Mouse (Mus musculus) kidney, postnatal 0 days (tissue): ENCODE measurements around the gene Cebpb. TPM values are rescaled to one million over a fixed set of nuclear protein-coding genes. Genes with fewer than 3 reads are reported as not detected.

ENCODE experiments used
- ATAC-seq: fragments of 200-750 bp; cut with Nextera tagmentation; replicated peaks from 2 replicates; pipeline ENCODE4 v1.8.0; 2017; ENCODE audit warnings: low read depth, moderate number of reproducible peaks, moderate TSS enrichment, moderate library complexity; ENCODE audit not compliant: low FRiP score
- DNase-seq: peaks from one replicate; pipeline ENCODE4 v3.0.0-alpha.2; 2016; ENCODE audit warnings: low spot score
- H3K27ac ChIP-seq: fragments of 300-500 bp; sonication (generic); 2 replicates; pipeline ENCODE4 v1.5.1; 2014; ENCODE audit warnings: mild to moderate bottlenecking
- H3K27me3 ChIP-seq: fragments of 300-500 bp; sonication (generic); 2 replicates; pipeline ENCODE4 v1.6.1; 2014; ENCODE audit warnings: low read length, mixed read lengths; ENCODE audit not compliant: insufficient read depth
- H3K36me3 ChIP-seq: fragments of 300-500 bp; sonication (generic); 2 replicates; pipeline ENCODE4 v1.6.1; 2014; ENCODE audit warnings: low read length, mixed read lengths; ENCODE audit not compliant: insufficient read depth
- H3K4me1 ChIP-seq: fragments of 300-500 bp; sonication (generic); replicated peaks from 2 replicates; pipeline ENCODE4 v1.6.1; 2014; ENCODE audit warnings: antibody characterized with exemption, low read length, mixed read lengths; ENCODE audit not compliant: insufficient read depth
- H3K4me2 ChIP-seq: fragments of 300-500 bp; sonication (generic); 2 replicates; pipeline ENCODE4 v1.6.1; 2014; ENCODE audit warnings: mild to moderate bottlenecking, low read length, moderate library complexity, mixed read lengths
- H3K4me3 ChIP-seq: fragments of 300-500 bp; sonication (generic); replicated peaks from 2 replicates; pipeline ENCODE4 v1.5.1; 2014; ENCODE audit warnings: low read depth, low read length
- H3K9ac ChIP-seq: fragments of 300-500 bp; sonication (generic); 2 replicates; pipeline ENCODE4 v1.6.1; 2014; ENCODE audit warnings: low read depth, low read length
- H3K9me3 ChIP-seq: fragments of 300-500 bp; sonication (generic); replicated peaks from 2 replicates; pipeline ENCODE4 v1.6.1; 2016; ENCODE audit warnings: low read length, inconsistent platforms, mixed read lengths
- CTCF ChIP-seq: IDR thresholded peaks from 2 replicates; pipeline ENCODE4 v1.5.1; 2016; ENCODE audit warnings: antibody characterized with exemption, low read depth, mild to moderate bottlenecking, moderate library complexity
- WGBS: fragments of 180-500 bp; shearing (Covaris S2); extraction: QIAGEN DNeasy Blood & Tissue Kit; methylation state at CpG from one replicate; pipeline ENCODE4 v1.1.7; 2014; 5-methylcytosine and 5-hydroxymethylcytosine counted together
- microRNA-seq: library from miRNA; unstranded; fragments of <30 nt; microRNA quantifications from one replicate; pipeline ENCODE4, GENCODE M21; 2016
- polyA plus RNA-seq: library from polyadenylated mRNA; unstranded; fragments of >200 nt; fragmentation: Nextera tagmentation; extraction: Ambion mirVana; gene quantifications from 2 replicates; pipeline ENCODE4 v1.2.1, GENCODE M21; 2015

The Cebpb gene
- polyA plus RNA-seq, 1 experiment from 2014 or later, result 22.2 TPM

DNA sequence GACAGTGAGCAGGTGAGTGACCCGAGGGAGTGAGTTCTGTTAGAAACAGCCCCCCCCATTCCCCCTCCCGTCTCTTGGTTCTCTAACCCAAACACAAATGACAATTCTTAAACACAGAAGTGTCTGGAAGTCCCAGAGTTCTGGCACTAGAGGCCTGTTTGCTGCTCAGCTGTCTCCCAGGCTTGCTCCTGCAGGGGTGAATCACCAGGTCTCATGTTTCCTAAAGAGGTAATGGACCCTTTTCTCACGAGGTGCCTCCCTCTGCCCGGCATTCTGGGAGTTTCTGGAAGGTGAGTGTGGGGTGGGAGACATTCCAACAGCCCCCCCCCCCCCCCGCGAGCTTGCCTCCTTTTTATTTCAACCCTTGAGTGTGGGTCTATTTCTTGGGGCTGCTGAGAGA, 50.3 kb downstream of the Cebpb start:
- no peaks in the 10 kb centered on the region for H3K36me3 ChIP-seq
- no peak for TF ChIP-seq CTCF
- peak; percentile 61 for DNase-seq
- no peak overlapping the region for H3K27ac ChIP-seq
- WGBS, result 20% methylated on average over 6 of the region's 6 CpGs
- H3K27me3 ChIP-seq, result no peaks in the 10 kb centered on the region
- 0 out of 2 replicates have a peak overlapping the region, but pooled peaks have one; percentile 4 for H3K9ac ChIP-seq
- H3K9me3 ChIP-seq, result no peaks in the 10 kb centered on the region
- no peaks in the 10 kb centered on the region for H3K4me1 ChIP-seq
- no peak overlapping the region for H3K4me2 ChIP-seq
- H3K4me3 ChIP-seq, result no peak overlapping the region
- ATAC-seq, result no peak

Small RNA genes lying within 50 kb of the gene (microRNA-seq; reads per million reads assigned to microRNA genes)
- gene Gm22355, result not detected

Other genes with a start within 250 kb of the Cebpb start
- gene Rnf114, start 196.3 kb upstream of the Cebpb start, polyA plus RNA-seq, result 77.0 and 78.7 TPM in 2 replicates
- gene Spata2, start 196.0 kb upstream of the Cebpb start, polyA plus RNA-seq, result 14.3 and 15.5 TPM in 2 replicates
- gene Snai1, start 150.7 kb upstream of the Cebpb start, polyA plus RNA-seq, result 33.9 and 36.1 TPM in 2 replicates
- gene Ube2v1, start 56.8 kb upstream of the Cebpb start, polyA plus RNA-seq, result 256 and 262 TPM in 2 replicates
- 11.2 and 12.6 TPM in 2 replicates for gene Gm20431, start 27.4 kb upstream of the Cebpb start, polyA plus RNA-seq
- gene Tmem189, start 907 bp downstream of the Cebpb start, polyA plus RNA-seq, result 64.6 and 65.2 TPM in 2 replicates
- 54.2 and 65.2 TPM in 2 replicates for gene Ptpn1, start 243.1 kb downstream of the Cebpb start, polyA plus RNA-seq